Mouse (Mus musculus) gastrocnemius, adult 8-10 months (tissue): Measurements from ENCODE around the gene Arhgap9. TPM values are rescaled to one million over a fixed set of nuclear protein-coding genes. Genes with fewer than 3 reads are reported as not detected.

Source experiments
- DNase-seq, 2 experiments: peaks; one replicate each; pipeline ENCODE4 v3.0.0; 2022; ENCODE audit warnings: low spot score in 2 of 2
- total RNA-seq, 4 experiments: library from RNA; stranded (reverse); gene quantifications; 2 replicates each; pipeline ENCODE4 v1.2.4; 2022

Gene Arhgap9
- total RNA-seq, 4 experiments from 2014 or later: 0.39 to 1.2 (median 0.57) TPM

DNA sequence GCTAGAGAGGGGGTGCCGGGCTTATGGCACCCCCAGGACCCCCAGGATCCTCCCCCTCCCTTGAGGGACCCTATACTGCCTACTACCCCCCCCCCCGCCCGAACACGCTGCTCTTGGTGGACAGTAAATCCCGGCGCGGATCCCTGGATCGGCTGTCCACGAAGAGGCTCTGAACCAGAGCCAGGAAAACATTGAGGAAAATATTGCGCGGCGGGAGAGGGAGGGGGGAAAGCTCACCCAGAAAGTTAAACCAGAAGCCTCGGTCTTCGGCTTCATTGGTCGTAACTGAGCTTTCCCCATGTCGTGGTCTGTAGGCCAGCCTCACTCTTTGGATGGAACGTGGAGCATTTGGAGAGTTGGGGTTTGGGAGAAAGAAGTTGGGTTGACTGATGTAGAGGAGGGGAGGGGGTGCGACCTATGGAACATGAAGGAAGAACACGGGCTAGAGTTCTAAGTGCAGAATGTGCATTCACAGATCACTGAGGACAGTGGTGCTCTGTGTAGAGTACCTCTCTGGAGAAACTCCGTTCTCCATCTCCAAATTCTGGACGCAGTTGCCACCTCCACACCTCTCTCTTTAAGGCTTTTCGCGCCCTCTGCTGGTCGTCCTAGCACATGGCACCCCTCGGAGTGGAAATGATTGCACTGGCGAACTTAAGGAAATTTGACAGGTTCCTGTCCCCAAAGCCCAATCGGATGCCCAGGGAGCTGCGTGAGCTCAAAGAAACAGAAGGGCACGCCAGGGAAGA lies 20.3 kb downstream of the Arhgap9 start, which contains the start of gene Gli1:
Gli1 (minus strand) TSS at position 84 of the 749 bp plus-strand sequence.
- DNase-seq: peak; percentile 60 to 76

GRCm38 (mm10) chr10:127343029-127343428 lies 21.3 kb downstream of the Arhgap9 start:
- DNase-seq: no peak

GRCm38 (mm10) chr10:127346173-127346572 lies 24.4 kb downstream of the Arhgap9 start:
- no peak for DNase-seq

- DNase-seq: no peak
Measured at GRCm38 (mm10) chr10:127348957-127349356, 27.2 kb downstream of the Arhgap9 start.

DNA sequence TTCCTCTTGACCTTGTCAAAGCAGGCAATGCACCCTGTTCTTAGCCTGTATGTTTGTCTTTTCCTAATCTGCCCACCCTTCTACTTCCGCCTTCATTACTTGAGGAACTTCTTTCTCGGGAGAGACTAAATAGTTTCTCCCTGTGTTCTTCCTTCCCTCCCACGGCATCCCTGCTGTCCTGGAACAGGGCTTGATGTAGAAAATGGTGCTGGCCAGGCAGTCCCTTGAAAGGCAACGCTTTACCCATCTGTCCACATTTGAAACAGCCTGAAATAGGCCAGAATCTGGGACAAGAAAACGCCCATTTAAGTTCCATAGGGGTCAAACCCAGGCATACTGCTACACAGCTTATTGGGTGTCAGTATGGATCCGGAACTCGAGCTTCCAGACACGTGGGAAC lies 28.0 kb downstream of the Arhgap9 start:
- no peak for DNase-seq

- DNase-seq: no peak
Measured at GRCm38 (mm10) chr10:127350594-127351284, 29.0 kb downstream of the Arhgap9 start.

DNA sequence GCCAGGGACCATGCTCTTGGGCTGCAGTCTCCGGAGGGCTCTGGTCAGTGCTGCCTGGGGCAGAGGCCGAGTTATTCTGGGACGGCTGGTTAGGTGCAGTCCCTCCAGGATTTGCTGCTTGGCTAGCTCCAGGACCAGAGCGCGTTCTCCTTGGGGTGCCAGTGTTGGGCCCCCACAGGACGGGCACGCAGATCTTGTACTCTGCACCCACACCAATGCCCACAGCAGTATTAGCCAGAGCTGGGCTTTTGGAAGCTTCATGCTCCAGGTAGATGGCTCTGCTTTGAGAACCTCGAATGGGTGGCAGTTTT lies 29.5 kb downstream of the Arhgap9 start:
- no peak for DNase-seq

GRCm38 (mm10) chr10:127351719-127352118 lies 30.0 kb downstream of the Arhgap9 start:
- DNase-seq: no peak

GRCm38 (mm10) chr10:127352187-127352586 lies 30.4 kb downstream of the Arhgap9 start:
- DNase-seq: no peak

DNA sequence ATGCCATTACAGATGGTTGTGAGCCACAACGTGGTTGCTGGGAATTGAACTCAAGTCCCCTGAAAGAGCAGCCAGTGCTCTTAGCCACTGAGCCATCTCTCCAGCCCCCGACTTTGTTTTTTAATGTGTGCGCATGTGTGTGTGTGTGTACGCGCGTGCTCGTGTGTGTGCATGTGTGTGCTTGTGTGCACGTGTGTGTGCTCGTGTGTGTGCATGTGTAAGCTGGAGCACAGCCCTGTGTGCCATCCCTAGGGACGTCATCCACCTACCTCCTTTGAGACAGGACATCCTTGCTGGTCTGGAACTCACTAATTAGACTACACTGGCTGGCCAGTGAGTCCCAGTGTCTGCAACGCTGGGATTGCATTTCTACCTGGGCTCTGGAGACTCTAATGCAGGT lies 31.0 kb downstream of the Arhgap9 start:
- no peak for DNase-seq

DNA sequence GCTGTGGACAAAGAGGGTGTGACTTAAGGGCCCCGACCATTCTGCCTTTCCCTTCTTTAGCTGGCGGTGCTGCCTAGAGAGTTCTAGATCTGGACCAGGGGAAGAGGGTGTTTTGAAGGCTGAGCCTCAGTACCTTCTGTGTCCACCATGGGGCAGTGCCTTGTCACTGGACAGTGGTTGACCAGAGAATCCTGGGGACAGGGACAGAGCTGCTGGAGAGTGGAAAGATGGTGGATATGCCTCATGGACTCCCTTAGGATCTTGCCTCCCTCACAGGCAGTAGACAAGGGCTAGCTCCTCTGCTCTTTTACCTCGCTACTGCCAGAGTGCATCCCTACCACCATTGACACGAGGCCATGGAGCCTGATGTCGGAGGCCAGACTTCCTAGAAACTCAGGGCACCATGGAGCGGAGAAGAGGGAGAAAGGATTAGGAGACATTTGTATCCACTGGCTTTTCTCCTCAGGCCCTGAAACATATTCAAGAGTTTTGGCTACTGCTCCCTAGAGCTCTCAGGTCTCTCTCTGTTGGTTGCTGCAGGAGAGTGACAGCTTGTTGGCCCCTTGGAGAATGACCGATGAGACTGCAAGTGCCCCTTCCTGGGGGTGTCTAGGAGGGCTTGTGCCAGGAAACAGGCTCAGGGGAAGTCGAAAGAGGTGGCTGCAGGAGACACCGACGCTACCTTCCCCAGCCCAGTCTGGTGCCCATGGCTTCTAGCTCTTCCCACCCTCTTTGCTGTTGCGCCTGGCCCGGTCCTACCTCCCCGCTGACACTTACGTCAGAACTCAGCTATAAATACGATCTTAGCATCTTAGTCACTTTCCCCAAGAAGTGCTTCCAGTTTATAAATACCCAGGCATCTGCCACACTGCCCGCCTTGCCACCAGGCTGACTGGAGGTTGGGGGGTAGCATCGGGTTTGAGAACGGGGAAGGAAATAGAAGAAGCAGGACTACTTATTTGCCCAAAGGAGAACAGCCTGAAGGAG lies 32.4 kb downstream of the Arhgap9 start, which contains the start of gene Inhbe:
Inhbe (minus strand) TSS at position 503 of the 987 bp plus-strand sequence.
- DNase-seq: peak in 1 of 2 experiments; percentile 41

GRCm38 (mm10) chr10:127355336-127355735 lies 33.6 kb downstream of the Arhgap9 start:
- no peak for DNase-seq

GRCm38 (mm10) chr10:127360714-127361113 lies 39.0 kb downstream of the Arhgap9 start:
- DNase-seq: no peak

DNA sequence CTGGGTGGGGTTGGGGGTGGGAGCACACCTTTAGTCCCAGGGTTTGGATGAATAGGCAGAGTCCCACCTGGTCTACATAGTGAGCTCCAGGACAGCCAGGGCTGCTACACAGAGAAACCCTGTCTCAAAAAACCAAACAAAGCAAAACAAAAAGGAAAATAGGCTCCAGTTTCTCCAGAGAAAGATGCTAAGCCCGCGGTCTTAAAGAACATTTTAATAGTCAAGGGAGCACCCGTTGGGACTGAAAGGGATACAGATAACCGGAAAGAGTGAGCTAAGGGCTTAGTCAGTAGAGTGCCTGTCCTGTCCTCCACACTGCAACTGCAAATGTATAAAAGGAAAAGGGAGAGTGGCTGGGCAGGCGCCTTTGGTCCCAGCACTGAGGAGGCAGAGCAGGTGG lies 45.4 kb downstream of the Arhgap9 start:
- no peak for DNase-seq

DNA sequence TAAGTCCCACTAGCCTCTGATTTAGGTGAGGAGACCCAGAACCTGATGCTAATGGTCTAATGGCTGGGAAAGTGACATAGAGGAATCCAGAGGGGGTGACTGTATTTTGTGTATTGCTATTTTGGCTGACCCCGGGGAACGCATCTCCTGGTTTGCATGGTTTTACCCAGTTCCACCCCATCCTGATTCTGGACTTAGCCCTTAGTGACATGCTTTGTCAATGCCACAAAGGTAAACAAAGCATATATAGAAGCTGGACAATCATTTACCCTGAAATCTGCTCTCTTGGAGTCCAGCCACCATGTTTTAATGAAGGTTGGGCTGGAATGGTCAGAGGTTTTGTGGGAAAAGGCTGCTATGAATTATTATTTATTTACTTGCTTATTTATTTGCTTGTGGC lies 46.5 kb downstream of the Arhgap9 start:
- no peak for DNase-seq

GRCm38 (mm10) chr10:127369834-127370820 lies 48.4 kb downstream of the Arhgap9 start, which contains the start of gene Inhbc:
TSS of gene Inhbc (minus strand) at chr10:127370431.
- DNase-seq: no peak

DNA sequence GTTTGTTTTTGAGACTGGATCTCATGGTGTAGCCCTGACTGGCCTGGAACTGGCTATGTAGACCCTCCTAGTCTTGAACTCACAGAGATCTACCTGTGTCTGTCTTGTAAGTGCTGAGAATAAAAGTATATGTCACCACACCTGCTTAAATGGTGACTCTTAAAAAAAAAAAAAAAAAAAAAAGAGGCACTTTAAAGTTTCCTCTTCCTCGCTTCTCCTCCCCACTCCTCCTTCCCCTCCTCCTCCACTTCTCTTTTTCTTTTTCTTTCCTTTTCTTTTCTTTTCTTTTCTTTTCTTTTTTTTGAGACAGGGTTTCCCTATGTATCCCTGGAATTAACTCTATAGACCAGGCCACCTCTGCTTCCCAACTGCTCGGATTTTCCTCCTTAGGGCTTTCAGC lies 49.3 kb downstream of the Arhgap9 start:
- no peak for DNase-seq

DNA sequence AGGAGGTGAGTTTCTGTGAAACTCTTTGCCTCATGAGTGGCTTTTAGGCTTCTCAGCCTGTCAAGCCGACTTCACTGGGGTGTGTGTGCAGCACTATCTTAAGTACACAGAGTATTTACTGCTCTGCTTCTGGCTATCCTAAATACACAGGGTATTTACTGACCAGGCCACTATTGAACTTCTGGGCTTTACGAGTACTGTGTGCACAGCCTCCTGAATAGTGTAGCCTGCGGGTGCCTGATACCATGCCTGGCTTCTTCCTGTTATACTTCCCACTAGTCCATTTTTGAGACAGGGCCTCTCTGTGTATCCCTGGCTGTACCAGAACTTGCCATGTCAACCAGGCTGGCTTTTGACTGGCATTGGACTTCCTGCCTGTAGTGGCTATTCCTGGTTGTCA lies 55.9 kb downstream of the Arhgap9 start:
- no peak for DNase-seq
